In genomic region chr2:157897131-157897530, GRCm38 (mm10) we compare ENCODE assay signal across 21 mouse cellular contexts. TPM values are rescaled to one million over a fixed set of nuclear protein-coding genes. Genes with fewer than 3 reads are reported as not detected.
DNase-seq lines count a peak whose midpoint lies in the region; ATAC-seq and TF ChIP-seq lines count a peak whose summit lies in the region.
"Had no signal": no experiment of that assay in that cellular context is flagged by ENCODE, and none has a peak within 500 bp of the region (broad histone marks: within the 10 kb centered on the region; RNA-seq: fewer than 3 reads in every experiment).

No protein-coding gene starts in this region.

- H3K27ac ChIP-seq in kidney, embryonic 16.5 days (ENCODE audit: low read length) = no peak overlapping the region
- no peak overlapping the region for H3K27ac ChIP-seq in kidney, embryonic 15.5 days
- H3K27ac ChIP-seq in neural tube, embryonic 14.5 days (ENCODE audit: low read depth, low read length) = no peak overlapping the region
- no peak overlapping the region for H3K27ac ChIP-seq in neural tube, embryonic 15.5 days (replicated peaks)
- no peak overlapping the region for H3K27ac ChIP-seq in gastrocnemius, adult 2 months
- H3K27ac ChIP-seq: limb, embryonic 12.5 days; liver, embryonic 13.5 days had no signal

- WGBS in kidney, embryonic 16.5 days = 78% methylated on average over 4 of the region's 4 CpGs
- 79% methylated on average over 4 of the region's 4 CpGs for WGBS in kidney, embryonic 15.5 days
- 78% methylated on average over 4 of the region's 4 CpGs for WGBS in neural tube, embryonic 14.5 days
- 70% methylated on average over 4 of the region's 4 CpGs for WGBS in neural tube, embryonic 15.5 days

- H3K27me3 ChIP-seq in kidney, embryonic 16.5 days (ENCODE audit: insufficient read depth, low read length) = no peaks in the 10 kb centered on the region
- H3K27me3 ChIP-seq in kidney, embryonic 15.5 days = peaks cover 6% of the 10 kb centered on the region; the same call in 1 of the 2 replicates
- no peaks in the 10 kb centered on the region for H3K27me3 ChIP-seq in neural tube, embryonic 14.5 days (ENCODE audit: control insufficient read depth, insufficient read depth, low read length)
- H3K27me3 ChIP-seq in neural tube, embryonic 15.5 days (replicated peaks) = no peaks in the 10 kb centered on the region
- H3K27me3 ChIP-seq: Patski had no signal

- H3K4me1 ChIP-seq in kidney, embryonic 16.5 days (ENCODE audit: insufficient read depth, low read length) = no peaks in the 10 kb centered on the region
- H3K4me1 ChIP-seq in kidney, embryonic 15.5 days = no peaks in the 10 kb centered on the region
- H3K4me1 ChIP-seq in neural tube, embryonic 14.5 days (ENCODE audit: control insufficient read depth, insufficient read depth, low read length) = peaks cover 11% of the 10 kb centered on the region; the same call in 1 of the 2 replicates
- H3K4me1 ChIP-seq in neural tube, embryonic 15.5 days = peaks cover 13% of the 10 kb centered on the region
- H3K4me1 ChIP-seq: liver, embryonic 13.5 days had no signal

- ATAC-seq in kidney, embryonic 16.5 days (ENCODE audit: low FRiP score, low TSS enrichment) = 0 out of 2 replicates have a peak, but pooled peaks have one; percentile 16
- no peak; the same call in 1 of the 2 replicates for ATAC-seq in kidney, embryonic 15.5 days (replicated peaks; ENCODE audit: low FRiP score)
- ATAC-seq in neural tube, embryonic 14.5 days (ENCODE audit: low read depth) = peak; percentile 26; the same call in 1 of the 2 replicates
- no peak for ATAC-seq in neural tube, embryonic 15.5 days (ENCODE audit: low FRiP score)
- ATAC-seq: forebrain, embryonic 14.5 days; Patski had no signal

- no peak overlapping the region for H3K9ac ChIP-seq in kidney, embryonic 16.5 days (replicated peaks; ENCODE audit: low read length)
- no peak overlapping the region for H3K9ac ChIP-seq in kidney, embryonic 15.5 days
- no peak overlapping the region for H3K9ac ChIP-seq in neural tube, embryonic 14.5 days (replicated peaks; ENCODE audit: low read depth, low read length)
- no peak overlapping the region for H3K9ac ChIP-seq in neural tube, embryonic 15.5 days (replicated peaks)
- H3K9ac ChIP-seq: limb, embryonic 12.5 days; liver, embryonic 13.5 days; midbrain, embryonic 13.5 days had no signal

- no peak for TF ChIP-seq CTCF in gastrocnemius, adult 2 months (IDR thresholded peaks at IDR 0.05)

- intact Hi-C loops in gastrocnemius, adult 2 months (cut with DNase I) = no loop called here
- intact Hi-C loops in heart, postnatal 14 days (cut with DNase I) = no loop called here

- peak; percentile 65 for DNase-seq in adrenal gland, adult 2 months
- DNase-seq in adrenal gland, adult 8-10 months = no peak
- DNase-seq in gastrocnemius, adult 2 months = no peak
- no peak for DNase-seq in heart, postnatal 14 days
- DNase-seq: cerebellum, adult 8-10 months; kidney, postnatal 14 days; liver, embryonic 13.5 days; right cerebral cortex, postnatal 4 days; thymus, adult 18-20 months had no signal

- no peaks in the 10 kb centered on the region for H3K9me3 ChIP-seq in kidney, embryonic 16.5 days (ENCODE audit: low read length)
- H3K9me3 ChIP-seq in kidney, embryonic 15.5 days (replicated peaks) = no peaks in the 10 kb centered on the region
- no peaks in the 10 kb centered on the region for H3K9me3 ChIP-seq in neural tube, embryonic 14.5 days (ENCODE audit: control insufficient read depth, low read length)
- no peaks in the 10 kb centered on the region for H3K9me3 ChIP-seq in neural tube, embryonic 15.5 days (replicated peaks)
- H3K9me3 ChIP-seq: limb, embryonic 12.5 days; liver, embryonic 13.5 days; midbrain, embryonic 13.5 days had no signal

- no peak overlapping the region for H3K4me2 ChIP-seq in kidney, embryonic 16.5 days (replicated peaks; ENCODE audit: low read depth, low read length)
- no peak overlapping the region for H3K4me2 ChIP-seq in kidney, embryonic 15.5 days
- H3K4me2 ChIP-seq in neural tube, embryonic 14.5 days (ENCODE audit: low read depth, low read length) = no peak overlapping the region
- no peak overlapping the region for H3K4me2 ChIP-seq in neural tube, embryonic 15.5 days
- H3K4me2 ChIP-seq: heart, embryonic 11.5 days; limb, embryonic 12.5 days; liver, embryonic 13.5 days; midbrain, embryonic 13.5 days had no signal

- H3K36me3 ChIP-seq in kidney, embryonic 16.5 days (ENCODE audit: insufficient read depth, low read length) = no peaks in the 10 kb centered on the region
- H3K36me3 ChIP-seq in kidney, embryonic 15.5 days = no peaks in the 10 kb centered on the region
- no peaks in the 10 kb centered on the region for H3K36me3 ChIP-seq in neural tube, embryonic 14.5 days (ENCODE audit: control insufficient read depth, insufficient read depth, low read length)
- H3K36me3 ChIP-seq in neural tube, embryonic 15.5 days = no peaks in the 10 kb centered on the region
- H3K36me3 ChIP-seq: limb, embryonic 12.5 days; liver, embryonic 13.5 days; midbrain, embryonic 13.5 days had no signal

- no peak overlapping the region for H3K4me3 ChIP-seq in kidney, embryonic 16.5 days (ENCODE audit: low read length)
- no peak overlapping the region for H3K4me3 ChIP-seq in kidney, embryonic 15.5 days (replicated peaks)
- H3K4me3 ChIP-seq in neural tube, embryonic 14.5 days (ENCODE audit: low read depth, low read length) = no peak overlapping the region
- H3K4me3 ChIP-seq in neural tube, embryonic 15.5 days (replicated peaks) = no peak overlapping the region
- H3K4me3 ChIP-seq in gastrocnemius, adult 2 months = no peak overlapping the region
- H3K4me3 ChIP-seq: limb, embryonic 12.5 days; liver, embryonic 13.5 days; midbrain, embryonic 13.5 days had no signal

RNA-seq across cellular contexts. Expression of gene Vstm2l, which starts 17.3 kb away (rescaled TPM):
- 1 to 10 TPM; 1.6 to 2.0 TPM for total RNA-seq in adrenal gland, adult 2 months (2021)
- polyA plus RNA-seq in adrenal gland, adult 2 months (2012; rRNA removed) = 6.4 and 9.0 TPM in 2 replicates
- total RNA-seq in adrenal gland, adult 8-10 months (2022) = 1 to 10 TPM; 1.5 to 4.5 (median 2.4) TPM
- polyA plus RNA-seq in kidney, embryonic 16.5 days (2015; fragmentation: Nextera tagmentation; extraction: Ambion mirVana) = 0.21 and 0.22 TPM in 2 replicates
- polyA plus RNA-seq in kidney, embryonic 15.5 days (2015; fragmentation: Nextera tagmentation; extraction: Ambion mirVana) = 0.40 and 0.74 TPM in 2 replicates
- 46.5 and 60.0 TPM in 2 replicates for polyA plus RNA-seq in neural tube, embryonic 14.5 days (2014; fragmentation: Nextera tagmentation; extraction: Ambion mirVana)
- polyA plus RNA-seq in neural tube, embryonic 15.5 days (2015; fragmentation: Nextera tagmentation; extraction: Ambion mirVana) = 31.2 and 42.9 TPM in 2 replicates
- total RNA-seq in gastrocnemius, adult 2 months (2021) = not detected
- total RNA-seq in heart, postnatal 14 days (2021) = not detected
- total RNA-seq: hematopoietic stem cell, adult 5-6 weeks; megakaryocyte progenitor cell, adult 5-6 weeks; neutrophil, adult 5-6 weeks had no signal
- polyA plus RNA-seq: liver, embryonic 13.5 days; Patski had no signal

Comparison
In these comparisons a context has a peak if more than half of its experiments do, and no peak if none do; other contexts are left out.
1. ATAC-seq: peak in kidney, embryonic 16.5 days (single experiment) and neural tube, embryonic 14.5 days (single experiment); none in kidney, embryonic 15.5 days (single experiment) and neural tube, embryonic 15.5 days (single experiment).